ENCODE assay signal across 27 mouse cellular contexts in genomic region chr16:33013801-33014200, GRCm38 (mm10).
"Had no signal": no experiment of that assay in that cellular context is flagged by ENCODE, and none has a peak within 500 bp of the region (broad histone marks: within the 10 kb centered on the region; RNA-seq: fewer than 3 reads in every experiment).

No protein-coding gene starts in this region.

- H3K9me3 ChIP-seq: heart, embryonic 10.5 days; heart, embryonic 12.5 days; hindbrain, embryonic 10.5 days; hindbrain, embryonic 12.5 days; intestine, embryonic 15.5 days; limb, embryonic 10.5 days; limb, embryonic 12.5 days; liver, embryonic 13.5 days; liver, embryonic 15.5 days had no signal

- H3K27me3 ChIP-seq: heart, embryonic 12.5 days; hindbrain, embryonic 12.5 days; intestine, embryonic 15.5 days; limb, embryonic 12.5 days; liver, embryonic 13.5 days; liver, embryonic 15.5 days had no signal

- H3K4me2 ChIP-seq: heart, embryonic 12.5 days; hindbrain, embryonic 12.5 days; hindbrain, embryonic 14.5 days; intestine, embryonic 15.5 days; limb, embryonic 12.5 days; liver, embryonic 11.5 days; liver, embryonic 13.5 days; liver, embryonic 15.5 days had no signal

- H3K9ac ChIP-seq: heart, embryonic 12.5 days; hindbrain, embryonic 12.5 days; hindbrain, embryonic 14.5 days; intestine, embryonic 15.5 days; limb, embryonic 12.5 days; liver, embryonic 13.5 days; liver, embryonic 15.5 days; liver, postnatal 0 days had no signal

- H3K4me1 ChIP-seq: heart, embryonic 10.5 days; heart, embryonic 12.5 days; hindbrain, embryonic 10.5 days; hindbrain, embryonic 12.5 days; limb, embryonic 10.5 days; limb, embryonic 12.5 days; liver, embryonic 15.5 days had no signal

- ATAC-seq: forebrain, embryonic 16.5 days; hindbrain, embryonic 16.5 days; inflammation-experienced regulatory T-cells, adult 6 months; intestine, embryonic 15.5 days; intestine, postnatal 0 days; liver, postnatal 0 days had no signal

- H3K4me3 ChIP-seq: gastrocnemius, adult 2 months; heart, adult 2 months; heart, embryonic 10.5 days; heart, embryonic 12.5 days; hindbrain, embryonic 10.5 days; hindbrain, embryonic 12.5 days; intestine, embryonic 15.5 days; left cerebral cortex, adult 2 months; limb, embryonic 10.5 days; limb, embryonic 12.5 days; liver, embryonic 13.5 days; liver, embryonic 15.5 days had no signal

- H3K27ac ChIP-seq: heart, adult 2 months; heart, embryonic 10.5 days; hindbrain, embryonic 10.5 days; hindbrain, embryonic 12.5 days; hindbrain, embryonic 14.5 days; left cerebral cortex, adult 2 months; limb, embryonic 10.5 days; limb, embryonic 12.5 days; liver, embryonic 13.5 days; liver, embryonic 15.5 days had no signal

- DNase-seq: gastrocnemius, adult 2 months; gastrocnemius, postnatal 10 days; gastrocnemius, postnatal 25 days; heart, adult 2 months; heart, postnatal 10 days; heart, postnatal 4 days; layer of hippocampus, adult 9-11 months; layer of hippocampus, postnatal 36 days; liver; liver, embryonic 13.5 days; liver, postnatal 0 days; lung, adult 2 months had no signal
